Mouse (Mus musculus) CH12.LX (cell line): ENCODE results near the gene Mgat4b. TPM values are rescaled to one million over a fixed set of nuclear protein-coding genes. Genes with fewer than 3 reads are reported as not detected.

Source experiments
- DNase-seq: peaks from one replicate; pipeline ENCODE4 v3.0.0-alpha.2; 2013; ENCODE audit errors: extremely low read depth
- H3K27ac ChIP-seq: 2 replicates; pipeline ENCODE4 v1.5.1; 2012; ENCODE audit warnings: low read depth, mild to moderate bottlenecking, control low read depth, moderate library complexity; ENCODE audit not compliant: insufficient read depth
- H3K27me3 ChIP-seq: replicated peaks from 2 replicates; pipeline ENCODE3; 2012; ENCODE audit warnings: inconsistent platforms
- H3K36me3 ChIP-seq, 2 experiments: replicated peaks in 1 of 2; 2 replicates each; pipeline versions ENCODE3 to v1.6.1; 2012; ENCODE audit warnings: inconsistent platforms in 1 of 2, low read length in 1 of 2, mild to moderate bottlenecking in 1 of 2, mixed read lengths in 1 of 2, moderate library complexity in 1 of 2; ENCODE audit not compliant: control insufficient read depth in 1 of 2, insufficient read depth in 1 of 2
- H3K4me1 ChIP-seq, 2 experiments: 2 replicates each; pipeline ENCODE4 v1.6.1; 2012; ENCODE audit warnings: inconsistent platforms in 1 of 2, moderate library complexity in 1 of 2; ENCODE audit not compliant: insufficient read depth in 2 of 2, control insufficient read depth in 1 of 2
- H3K4me2 ChIP-seq: 2 replicates; pipeline ENCODE4 v1.6.1; 2012; ENCODE audit warnings: low read depth, mild to moderate bottlenecking, control low read depth; ENCODE audit not compliant: poor library complexity, insufficient read depth, severe bottlenecking
- H3K4me3 ChIP-seq, 3 experiments: fragments of 150-350 bp in 1 of 3; sonication (generic) in 1 of 3; replicated peaks in 1 of 3; 2 replicates each; pipeline versions ENCODE3 to v1.5.1; 2011 to 2012; ENCODE audit warnings: low read depth in 2 of 3, low read length in 2 of 3, mild to moderate bottlenecking in 2 of 3, moderate library complexity in 2 of 3, control low read depth in 1 of 3, improper control_type of control experiment in 1 of 3, inconsistent platforms in 1 of 3, mixed read lengths in 1 of 3; ENCODE audit not compliant: poor library complexity in 1 of 3
- H3K79me2 ChIP-seq: replicated peaks from 2 replicates; pipeline ENCODE4 v1.6.1; 2012; ENCODE audit warnings: mild to moderate bottlenecking, moderate library complexity; ENCODE audit not compliant: control insufficient read depth, poor library complexity, insufficient read depth, severe bottlenecking; ENCODE audit errors: extremely low read depth
- H3K9ac ChIP-seq: 2 replicates; pipeline ENCODE4 v1.6.1; 2012; ENCODE audit warnings: low read depth, mild to moderate bottlenecking, control low read depth, moderate library complexity; ENCODE audit not compliant: insufficient read depth
- H3K9me3 ChIP-seq: replicated peaks from 2 replicates; pipeline ENCODE3; 2012; ENCODE audit warnings: low read length, inconsistent platforms, mixed read lengths
- CHD2 ChIP-seq: IDR thresholded peaks from 2 replicates; pipeline ENCODE4 v1.6.1; 2011; ENCODE audit warnings: low read length, improper control_type of control experiment
- CTCF ChIP-seq, 2 experiments: IDR thresholded peaks in 1 of 2; conservative IDR thresholded peaks in 1 of 2; 2 replicates each; pipeline ENCODE4 v1.5.1; 2011 to 2012; ENCODE audit warnings: low read depth in 2 of 2, low read length in 2 of 2, improper control_type of control experiment in 1 of 2, inconsistent platforms in 1 of 2, mild to moderate bottlenecking in 1 of 2, moderate library complexity in 1 of 2
- ELF1 ChIP-seq: IDR thresholded peaks from 2 replicates; pipeline ENCODE4 v1.6.1; 2014; ENCODE audit warnings: low read depth, mild to moderate bottlenecking, inconsistent platforms, low read length, improper control_type of control experiment
- ETS1 ChIP-seq: conservative IDR thresholded peaks from 2 replicates; pipeline ENCODE4 v1.6.1; 2012; ENCODE audit warnings: low read depth, mild to moderate bottlenecking, inconsistent platforms, low read length, improper control_type of control experiment, moderate library complexity
- GABPA ChIP-seq: IDR thresholded peaks from 2 replicates; pipeline ENCODE4 v1.6.1; 2012; ENCODE audit warnings: low read depth, low read length, improper control_type of control experiment, inconsistent platforms; ENCODE audit not compliant: insufficient replicate concordance
- IRF4 ChIP-seq: IDR thresholded peaks from 2 replicates; pipeline ENCODE4 v1.6.1; 2014; ENCODE audit warnings: low read depth, mild to moderate bottlenecking, inconsistent platforms, low read length, improper control_type of control experiment
- MAFK ChIP-seq: IDR thresholded peaks from 2 replicates; pipeline ENCODE4 v1.6.1; 2011; ENCODE audit warnings: low read length, improper control_type of control experiment; ENCODE audit not compliant: insufficient replicate concordance
- MAZ ChIP-seq: IDR thresholded peaks from 2 replicates; pipeline ENCODE4 v1.6.1; 2012; ENCODE audit warnings: low read depth, mild to moderate bottlenecking, inconsistent platforms, low read length, improper control_type of control experiment, moderate library complexity
- MXI1 ChIP-seq: IDR thresholded peaks from 2 replicates; pipeline ENCODE4 v1.6.1; 2011; ENCODE audit warnings: mild to moderate bottlenecking, low read depth, low read length, improper control_type of control experiment
- NELFE ChIP-seq: IDR thresholded peaks from 2 replicates; pipeline ENCODE4 v1.6.1; 2011; ENCODE audit warnings: low read depth, low read length, improper control_type of control experiment
- NRF1 ChIP-seq: IDR thresholded peaks from 2 replicates; pipeline ENCODE4 v1.6.1; 2014; ENCODE audit warnings: low read depth, mild to moderate bottlenecking, inconsistent platforms, low read length, improper control_type of control experiment, moderate library complexity
- POLR2A ChIP-seq: IDR thresholded peaks from 2 replicates; pipeline ENCODE4 v1.6.1; 2011; ENCODE audit warnings: low read depth, mild to moderate bottlenecking, improper control_type of control experiment, low read length
- SIN3A ChIP-seq: IDR thresholded peaks from 2 replicates; pipeline ENCODE4 v1.6.1; 2012; ENCODE audit warnings: low read length, improper control_type of control experiment, inconsistent platforms
- TBP ChIP-seq: conservative IDR thresholded peaks from 2 replicates; pipeline ENCODE4 v1.6.1; 2011; ENCODE audit warnings: low read depth, low read length, improper control_type of control experiment
- USF2 ChIP-seq: conservative IDR thresholded peaks from 2 replicates; pipeline ENCODE4 v1.6.1; 2011; ENCODE audit warnings: low read depth, low read length, improper control_type of control experiment
- ZMIZ1 ChIP-seq: IDR thresholded peaks from 2 replicates; pipeline ENCODE4 v1.6.1; 2012; ENCODE audit warnings: low read depth, mild to moderate bottlenecking, inconsistent platforms, low read length, improper control_type of control experiment
- ZNF384 ChIP-seq: IDR thresholded peaks from 2 replicates; pipeline ENCODE4 v1.6.1; 2012; ENCODE audit warnings: low read depth, low read length, improper control_type of control experiment, inconsistent platforms
- dilution Hi-C: fragments of 300-500 bp; cut with MboI; formaldehyde crosslinking; loops from 2 replicates; pipeline ENCODE4 v1.14.3; 2020; ENCODE audit warnings: low sequenced_read_pairs; ENCODE audit not compliant: extremely low pct_unique_long_range_greater_than_20kb, extremely low pct_ligation_motif_present
- in situ Hi-C: fragments of 300-500 bp; cut with MboI; formaldehyde crosslinking; loops from 3 replicates; pipeline ENCODE4 v1.14.3; 2019; ENCODE audit warnings: low sequenced_read_pairs, low pct_ligation_motif_present, low pct_unique_long_range_greater_than_20kb, mixed read lengths
- polyA plus RNA-seq: library from polyadenylated mRNA; unstranded; fragments of >175 nt; gene quantifications from 2 replicates; pipeline ENCODE4 v1.2.1, GENCODE M21; 2012; ENCODE audit warnings: low read depth; ENCODE audit not compliant: insufficient read length
- total RNA-seq, 2 experiments: library from RNA; depleted of rRNA; stranded (reverse); fragments of 300-350 nt in 1 of 2; fragments of >200 nt in 1 of 2; gene quantifications; 2 replicates each; pipeline ENCODE4 v1.2.3; 2012 to 2014

Mgat4b gene
- total and polyA plus RNA-seq, 3 experiments, result 4.6 to 27.4 (median 16.2) TPM

GRCm38 (mm10) chr11:50226406-50226805 lies 15.7 kb downstream of the Mgat4b start:
- Histone ChIP-seq H3K27me3 (no peaks in the 10 kb centered on the region), H3K4me2 (peak overlapping the region; percentile 94), H3K27ac (no peak overlapping the region), H3K9ac (peak overlapping the region; percentile 85; the same call in 1 of the 2 replicates), H3K9me3 (no peaks in the 10 kb centered on the region), H3K79me2 (no peaks in the 10 kb centered on the region; the same call in 1 of the 2 replicates), H3K4me3 (peak overlapping the region; percentile 67 to 88 (median 74)), H3K36me3 (peaks cover 7 to 28% of the 10 kb centered on the region in 2 experiments), H3K4me1 (peaks cover 31 to 79% of the 10 kb centered on the region in 2 experiments)
- TF ChIP-seq NELFE (no peak), NRF1 (no peak), USF2 (no peak), GABPA (no peak), ETS1 (no peak), ELF1 (no peak), ZMIZ1 (no peak), TBP (no peak), CHD2 (no peak), ZNF384 (no peak), MXI1 (no peak)
- in situ Hi-C loops, result loop anchor here (5.0 to 10.0 kb wide), 3 partner anchors 64 to 242 kb away; no protein-coding TSS in a partner anchor
- dilution Hi-C loops, result no loop called here
- DNase-seq, result no peak

- Histone ChIP-seq H3K4me2 (no peak overlapping the region), H3K36me3 (peaks cover 13 to 36% of the 10 kb centered on the region in 2 experiments), H3K79me2 (no peaks in the 10 kb centered on the region; the same call in 1 of the 2 replicates), H3K9ac (no peak overlapping the region), H3K4me3 (no peak overlapping the region), H3K27ac (no peak overlapping the region), H3K27me3 (no peaks in the 10 kb centered on the region), H3K9me3 (no peaks in the 10 kb centered on the region), H3K4me1 (peaks cover 31 to 75% of the 10 kb centered on the region in 2 experiments)
- in situ Hi-C loops (loop anchor here (5.0 to 10.0 kb wide), 3 partner anchors 65 to 242 kb away; no protein-coding TSS in a partner anchor), dilution Hi-C loops (no loop called here)
- DNase-seq, result no peak
- no peak for TF ChIP-seq MXI1
- TF ChIP-seq MAZ, result no peak
- TF ChIP-seq MAFK, result no peak
- TF ChIP-seq POLR2A, result no peak
- no peak for TF ChIP-seq NELFE
- TF ChIP-seq IRF4, result no peak
- no peak for TF ChIP-seq GABPA
- no peak for TF ChIP-seq SIN3A
- no peak for TF ChIP-seq TBP
- TF ChIP-seq NRF1, result no peak
- TF ChIP-seq USF2, result no peak
- no peak for TF ChIP-seq CTCF (conservative IDR thresholded peaks at IDR 0.05 in 1 of 2, IDR thresholded peaks at IDR 0.05 in 1 of 2; ENCODE audit: low read depth in 2 of 2, low read length in 2 of 2)
- TF ChIP-seq, all 38 proteins: peak for 0
These were observed 16.5 kb downstream of the Mgat4b start for GRCm38 (mm10) chr11:50227226-50227625.
